Mouse (Mus musculus) embryonic facial prominence, embryonic 11.5 days (tissue): Measurements from ENCODE around the gene Il31. TPM values are rescaled to one million over a fixed set of nuclear protein-coding genes. Genes with fewer than 3 reads are reported as not detected.
A peak's percentile ranks its signal among the peaks of the same experiment; 100 is the strongest.

Experiments
- ATAC-seq: fragments of 200-750 bp; cut with Nextera tagmentation; replicated peaks from 2 replicates; pipeline ENCODE4 v1.8.0; 2017; ENCODE audit warnings: low read depth; ENCODE audit not compliant: insufficient number of reproducible peaks, low FRiP score, low TSS enrichment
- DNase-seq: peaks from one replicate; pipeline ENCODE4 v3.0.0-alpha.2; 2015; ENCODE audit warnings: low spot score
- H3K27ac ChIP-seq: fragments of 300-500 bp; sonication (generic); replicated peaks from 2 replicates; pipeline ENCODE4 v1.5.1; 2014; ENCODE audit warnings: mild to moderate bottlenecking, low read depth, low read length, control low read depth
- H3K27me3 ChIP-seq: fragments of 300-500 bp; sonication (generic); 2 replicates; pipeline ENCODE4 v1.6.1; 2014; ENCODE audit warnings: mild to moderate bottlenecking, low read length, moderate library complexity, mixed read lengths; ENCODE audit not compliant: control insufficient read depth, insufficient read depth
- H3K36me3 ChIP-seq: fragments of 300-500 bp; sonication (generic); replicated peaks from 2 replicates; pipeline ENCODE4 v1.6.1; 2014; ENCODE audit warnings: low read depth, mild to moderate bottlenecking, low read length, moderate library complexity, mixed read lengths; ENCODE audit not compliant: control insufficient read depth, insufficient read depth
- H3K4me1 ChIP-seq: fragments of 300-500 bp; sonication (generic); 2 replicates; pipeline ENCODE4 v1.6.1; 2014; ENCODE audit warnings: low read length, mixed read lengths; ENCODE audit not compliant: control insufficient read depth, insufficient read depth
- H3K4me2 ChIP-seq: fragments of 300-500 bp; sonication (generic); 2 replicates; pipeline ENCODE4 v1.6.1; 2014; ENCODE audit warnings: low read depth, mild to moderate bottlenecking, control low read depth, low read length, moderate library complexity
- H3K4me3 ChIP-seq: fragments of 300-500 bp; sonication (generic); 2 replicates; pipeline ENCODE4 v1.5.1; 2014; ENCODE audit warnings: low read depth, low read length, control low read depth
- H3K9ac ChIP-seq: fragments of 300-500 bp; sonication (generic); replicated peaks from 2 replicates; pipeline ENCODE4 v1.6.1; 2014; ENCODE audit warnings: mild to moderate bottlenecking, control low read depth, low read length
- H3K9me3 ChIP-seq: fragments of 300-500 bp; sonication (generic); replicated peaks from 2 replicates; pipeline ENCODE4 v1.6.1; 2016; ENCODE audit warnings: mild to moderate bottlenecking, low read length, inconsistent platforms, mixed read lengths; ENCODE audit not compliant: control insufficient read depth
- WGBS: fragments of 180-500 bp; shearing (Covaris S2); extraction: QIAGEN DNeasy Blood & Tissue Kit; methylation state at CpG from one replicate; pipeline ENCODE4 v1.1.7; 2014; 5-methylcytosine and 5-hydroxymethylcytosine counted together
- polyA plus RNA-seq: library from polyadenylated mRNA; unstranded; fragments of >200 nt; fragmentation: Nextera tagmentation; extraction: Ambion mirVana; gene quantifications from 2 replicates; pipeline ENCODE4 v1.2.1, GENCODE M21; 2014

Gene Il31
- polyA plus RNA-seq, 1 experiment from 2014 or later: not detected

GRCm38 (mm10) chr5:123439941-123440340 is 49.3 kb downstream of the Il31 start:
- DNase-seq: no peak
- Histone ChIP-seq H3K36me3 (no peaks in the 10 kb centered on the region; the same call in 1 of the 2 replicates), H3K4me3 (no peak overlapping the region), H3K27me3 (no peaks in the 10 kb centered on the region), H3K27ac (no peak overlapping the region), H3K9me3 (no peaks in the 10 kb centered on the region), H3K4me1 (no peaks in the 10 kb centered on the region), H3K9ac (no peak overlapping the region), H3K4me2 (no peak overlapping the region)
- 69% methylated on average over 4 of the region's 4 CpGs for WGBS
- no peak for ATAC-seq

- Histone ChIP-seq H3K4me1 (no peaks in the 10 kb centered on the region), H3K27me3 (no peaks in the 10 kb centered on the region), H3K9me3 (no peaks in the 10 kb centered on the region), H3K4me2 (no peak overlapping the region), H3K4me3 (no peak overlapping the region), H3K27ac (no peak overlapping the region), H3K9ac (no peak overlapping the region), H3K36me3 (no peaks in the 10 kb centered on the region; the same call in 1 of the 2 replicates)
- no peak for ATAC-seq
- no peak for DNase-seq
- 91% methylated on average over 1 of the region's 1 CpGs for WGBS
These were observed 50.0 kb downstream of the Il31 start for GRCm38 (mm10) chr5:123439312-123439711.

GRCm38 (mm10) chr5:123438381-123438780 is 50.9 kb downstream of the Il31 start:
- 93% methylated on average over 3 of the region's 3 CpGs for WGBS
- H3K9ac ChIP-seq: no peak overlapping the region
- no peak overlapping the region for H3K4me3 ChIP-seq
- H3K27me3 ChIP-seq: no peaks in the 10 kb centered on the region
- no peaks in the 10 kb centered on the region for H3K4me1 ChIP-seq
- no peak for DNase-seq
- no peak overlapping the region for H3K4me2 ChIP-seq
- H3K36me3 ChIP-seq: no peaks in the 10 kb centered on the region; the same call in 1 of the 2 replicates
- H3K27ac ChIP-seq: no peak overlapping the region
- no peak for ATAC-seq
- no peaks in the 10 kb centered on the region for H3K9me3 ChIP-seq

GRCm38 (mm10) chr5:123436780-123437175 is 52.5 kb downstream of the Il31 start:
- no peak overlapping the region for H3K9ac ChIP-seq
- no peaks in the 10 kb centered on the region for H3K36me3 ChIP-seq
- no peaks in the 10 kb centered on the region for H3K4me1 ChIP-seq
- no peaks in the 10 kb centered on the region for H3K9me3 ChIP-seq
- DNase-seq (peak; percentile 72), ATAC-seq (no peak)
- no peak overlapping the region for H3K4me3 ChIP-seq
- H3K27ac ChIP-seq: no peak overlapping the region
- no peaks in the 10 kb centered on the region for H3K27me3 ChIP-seq
- no peak overlapping the region for H3K4me2 ChIP-seq
- WGBS: 37% methylated on average over 4 of the region's 4 CpGs

- no peaks in the 10 kb centered on the region for H3K27me3 ChIP-seq
- 57% methylated on average over 8 of the region's 8 CpGs for WGBS
- no peak for ATAC-seq
- H3K9ac ChIP-seq: no peak overlapping the region
- no peaks in the 10 kb centered on the region for H3K9me3 ChIP-seq
- H3K27ac ChIP-seq: no peak overlapping the region
- no peaks in the 10 kb centered on the region for H3K36me3 ChIP-seq
- H3K4me2 ChIP-seq: no peak overlapping the region
- no peak overlapping the region for H3K4me3 ChIP-seq
- no peak for DNase-seq
- no peaks in the 10 kb centered on the region for H3K4me1 ChIP-seq
These were observed 53.1 kb downstream of the Il31 start for GRCm38 (mm10) chr5:123436071-123436779.

- no peaks in the 10 kb centered on the region for H3K9me3 ChIP-seq
- H3K36me3 ChIP-seq: no peaks in the 10 kb centered on the region
- no peak overlapping the region for H3K27ac ChIP-seq
- ATAC-seq: no peak
- DNase-seq: no peak
- H3K9ac ChIP-seq: no peak overlapping the region
- H3K4me2 ChIP-seq: no peak overlapping the region
- no peak overlapping the region for H3K4me3 ChIP-seq
- H3K4me1 ChIP-seq: no peaks in the 10 kb centered on the region
- 85% methylated on average over 3 of the region's 3 CpGs for WGBS
- H3K27me3 ChIP-seq: no peaks in the 10 kb centered on the region
These were observed 56.9 kb downstream of the Il31 start for GRCm38 (mm10) chr5:123432305-123432874.

GRCm38 (mm10) chr5:123431524-123432304 is 57.6 kb downstream of the Il31 start:
- no peak overlapping the region for H3K27ac ChIP-seq
- 83% methylated on average over 13 of the region's 13 CpGs for WGBS
- no peak for DNase-seq

More at GRCm38 (mm10) chr5:123431524-123432304, 57.6 kb downstream of the Il31 start:
- H3K4me1 ChIP-seq: no peaks in the 10 kb centered on the region
- H3K9me3 ChIP-seq: no peaks in the 10 kb centered on the region
- no peak overlapping the region for H3K4me3 ChIP-seq
- no peaks in the 10 kb centered on the region for H3K36me3 ChIP-seq
- H3K9ac ChIP-seq: no peak overlapping the region
- ATAC-seq: no peak
- no peak overlapping the region for H3K4me2 ChIP-seq
- H3K27me3 ChIP-seq: no peaks in the 10 kb centered on the region
